Mouse (Mus musculus) testis, postnatal 14 days (tissue): ENCODE data around the gene Foxp4.
A peak's percentile ranks its signal among the peaks of the same experiment; 100 is the strongest.

Source experiments
- DNase-seq: peaks from one replicate; pipeline ENCODE4 v3.0.0; 2021; ENCODE audit warnings: low spot score

Gene Foxp4

GRCm38 (mm10) chr17:47889727-47890126 is 34.7 kb downstream of the Foxp4 start:
- no peak for DNase-seq

GRCm38 (mm10) chr17:47889267-47889666 is 35.2 kb downstream of the Foxp4 start:
- no peak for DNase-seq

GRCm38 (mm10) chr17:47888641-47889040 is 35.8 kb downstream of the Foxp4 start:
- no peak for DNase-seq

GRCm38 (mm10) chr17:47888155-47888455 is 36.3 kb downstream of the Foxp4 start:
- DNase-seq = no peak

GRCm38 (mm10) chr17:47887381-47888154 is 36.9 kb downstream of the Foxp4 start:
- no peak for DNase-seq

- no peak for DNase-seq
Observed at GRCm38 (mm10) chr17:47883099-47883498, 41.3 kb downstream of the Foxp4 start.

- no peak for DNase-seq
Observed at GRCm38 (mm10) chr17:47881330-47881729, 43.1 kb downstream of the Foxp4 start.

GRCm38 (mm10) chr17:47879207-47879606 is 45.2 kb downstream of the Foxp4 start:
- no peak for DNase-seq

GRCm38 (mm10) chr17:47878378-47879089 is 45.9 kb downstream of the Foxp4 start:
- peak; percentile 72 for DNase-seq

- peak; percentile 49 for DNase-seq
Observed at GRCm38 (mm10) chr17:47877715-47878377, 46.6 kb downstream of the Foxp4 start.

GRCm38 (mm10) chr17:47876776-47877714 is 47.4 kb downstream of the Foxp4 start:
- DNase-seq = no peak

- DNase-seq = peak; percentile 50
Observed at GRCm38 (mm10) chr17:47873341-47873791, 51.1 kb downstream of the Foxp4 start.

- no peak for DNase-seq
Observed at GRCm38 (mm10) chr17:47872311-47873011, 52.0 kb downstream of the Foxp4 start.

GRCm38 (mm10) chr17:47869874-47870273 is 54.6 kb downstream of the Foxp4 start:
- no peak for DNase-seq

GRCm38 (mm10) chr17:47866037-47866436 is 58.4 kb downstream of the Foxp4 start:
- no peak for DNase-seq

GRCm38 (mm10) chr17:47864496-47864895 is 59.9 kb downstream of the Foxp4 start:
- DNase-seq = peak; percentile 86

- no peak for DNase-seq
Observed at GRCm38 (mm10) chr17:47863437-47863836, 61.0 kb downstream of the Foxp4 start.

GRCm38 (mm10) chr17:47863023-47863422 is 61.4 kb downstream of the Foxp4 start:
- DNase-seq = no peak

- DNase-seq = no peak
Observed at GRCm38 (mm10) chr17:47855544-47855943, 68.9 kb downstream of the Foxp4 start.

- no peak for DNase-seq
Observed at GRCm38 (mm10) chr17:47854908-47855307, 69.5 kb downstream of the Foxp4 start.

- DNase-seq = no peak
Observed at GRCm38 (mm10) chr17:47853760-47854159, 70.7 kb downstream of the Foxp4 start.
